Mouse (Mus musculus) gastrocnemius, postnatal 25 days (tissue): ENCODE data around the gene Rsph6a. TPM values are rescaled to one million over a fixed set of nuclear protein-coding genes. Genes with fewer than 3 reads are reported as not detected.
A peak's percentile ranks its signal among the peaks of the same experiment; 100 is the strongest.
"Not testable (repeated sequence)": the region's sequence is repeated elsewhere in the genome, so short reads cannot be mapped to it uniquely, and the experiment has no call there.

Experiments used
- DNase-seq: peaks from one replicate; pipeline ENCODE4 v3.0.0; 2022
- total RNA-seq, 2 experiments: library from RNA; stranded (reverse); gene quantifications; 1 replicate in 1 of 2; 2 replicates in 1 of 2; pipeline ENCODE4 v1.2.3; 2021

The Rsph6a gene
- total RNA-seq, 2 experiments from 2014 or later = not detected

DNA sequence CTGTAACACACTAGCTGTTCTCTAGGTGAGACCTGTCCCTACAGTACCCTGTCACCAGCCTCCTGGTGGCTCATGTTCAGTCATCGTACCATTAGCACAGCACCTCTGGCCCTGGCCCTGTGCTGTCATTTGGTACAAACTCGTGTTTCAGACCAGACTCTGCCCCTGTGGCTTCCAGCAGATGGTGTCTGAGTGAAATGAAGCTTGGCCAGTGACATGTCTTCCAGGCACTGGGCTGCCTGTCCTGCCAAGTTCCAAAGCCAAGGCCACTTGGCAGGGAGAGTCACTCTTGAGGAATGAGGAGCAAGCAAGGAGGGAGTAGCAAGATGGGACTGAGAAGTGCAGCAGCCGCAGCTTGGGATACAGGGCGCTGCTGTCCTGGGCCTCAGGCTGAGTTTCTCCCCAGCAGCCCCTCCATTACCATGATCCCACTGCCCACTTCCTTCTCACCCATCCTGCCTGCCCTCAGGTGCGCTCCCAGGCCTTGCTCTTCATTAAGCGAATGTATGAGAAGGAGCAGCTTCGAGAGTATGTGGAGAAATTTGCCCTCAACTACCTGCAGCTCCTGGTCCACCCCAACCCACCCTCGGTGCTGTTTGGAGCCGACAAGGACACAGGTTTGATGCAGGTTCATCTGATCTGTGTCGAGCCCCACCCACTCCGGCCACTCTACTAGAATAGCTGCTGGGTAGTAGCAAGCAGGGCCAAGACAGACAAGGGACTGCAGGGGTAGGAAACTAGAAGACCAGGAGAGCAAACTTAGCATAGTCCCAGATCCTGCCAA, 8.0 kb upstream of the Rsph6a start:
- DNase-seq = peak; percentile 81

DNA sequence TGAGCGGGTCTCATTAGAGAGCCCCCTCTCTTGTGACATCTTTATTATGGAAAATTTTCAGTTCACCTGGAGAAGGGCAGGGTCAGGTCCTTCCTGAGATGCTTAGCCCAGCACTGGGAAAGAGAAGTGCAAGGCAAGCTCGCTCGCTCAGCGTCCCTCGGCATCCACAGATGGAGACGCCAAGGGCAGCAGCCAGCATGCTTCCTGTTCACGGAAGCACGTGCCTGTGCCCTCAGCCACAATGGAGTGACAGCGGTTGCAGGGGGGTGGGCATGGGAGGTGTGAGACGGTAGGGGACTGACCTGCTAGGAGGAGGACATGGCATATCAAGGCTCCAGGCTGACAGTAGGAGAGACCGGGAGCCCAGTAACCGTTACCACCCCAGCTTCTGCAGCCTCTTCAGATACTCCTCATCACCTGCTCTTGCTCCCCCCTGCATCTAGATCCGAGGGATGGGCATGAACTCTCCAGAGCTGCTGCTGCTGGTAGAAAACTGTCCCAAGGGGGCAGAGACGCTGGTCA, 6.4 kb upstream of the Rsph6a start:
- no peak for DNase-seq

GRCm38 (mm10) chr7:19049252-19049651, 5.2 kb upstream of the Rsph6a start:
- DNase-seq = no peak

GRCm38 (mm10) chr7:19050172-19050571, 4.3 kb upstream of the Rsph6a start:
- no peak for DNase-seq

DNA sequence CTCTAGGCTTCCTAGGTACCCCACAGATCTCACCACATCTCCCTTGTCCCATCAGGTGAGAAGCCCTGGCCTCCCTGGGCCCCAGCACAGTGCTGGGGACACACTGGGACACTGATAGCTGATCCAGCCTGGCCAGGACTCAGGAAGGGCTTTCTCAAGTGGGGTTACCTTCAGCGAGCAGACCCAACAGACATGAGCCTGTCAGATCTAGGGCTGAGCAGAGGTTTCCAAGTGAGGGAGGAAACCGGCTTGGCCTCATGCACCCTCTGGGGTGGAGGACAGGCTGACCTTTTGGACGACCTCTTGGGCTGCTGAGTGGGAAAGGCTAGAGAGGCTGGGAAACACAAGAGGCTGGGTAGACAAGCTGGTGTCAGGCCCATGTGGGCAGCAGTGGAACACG, 3.3 kb upstream of the Rsph6a start:
- DNase-seq = no peak

DNA sequence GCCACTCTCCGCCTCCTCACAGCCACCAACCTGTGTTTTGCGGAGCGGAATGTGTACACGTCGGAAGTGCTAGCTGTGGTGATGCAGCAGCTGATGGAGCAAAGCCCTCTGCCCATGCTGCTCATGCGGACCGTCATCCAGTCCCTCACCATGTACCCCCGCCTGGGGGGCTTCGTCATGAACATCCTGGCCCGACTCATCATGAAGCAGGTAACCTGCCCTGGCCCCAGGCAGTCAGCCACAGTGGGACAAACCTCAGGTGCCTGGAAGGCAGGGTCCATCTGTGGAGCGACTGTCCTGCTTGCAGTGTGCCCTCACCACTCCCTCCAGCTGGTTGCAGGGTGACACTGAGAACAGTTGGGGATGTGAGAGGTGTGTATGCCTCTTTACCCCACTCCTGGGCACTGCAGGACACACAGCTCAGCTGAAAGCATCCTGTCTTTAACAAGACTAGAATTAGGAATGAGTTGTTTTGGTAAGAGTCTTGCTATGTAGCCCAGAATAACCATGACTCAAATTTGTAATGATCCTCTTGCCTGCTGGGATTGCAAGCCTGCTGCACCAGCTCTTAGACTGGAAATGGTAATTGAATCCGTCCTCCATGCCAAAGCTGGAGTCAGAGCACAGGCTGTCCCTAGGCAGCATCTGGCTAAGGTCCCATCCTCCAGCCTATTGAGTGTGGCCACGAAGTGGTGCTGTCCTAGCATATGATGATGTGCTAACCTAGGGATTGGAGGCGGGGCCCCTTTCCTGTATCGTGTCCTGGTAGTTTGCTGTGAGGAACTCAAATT, 1.9 kb upstream of the Rsph6a start:
- DNase-seq = peak; percentile 75

GRCm38 (mm10) chr7:19053136-19053532, 1.4 kb upstream of the Rsph6a start:
- DNase-seq = no peak

- DNase-seq = no peak
These were observed 237 bp downstream of the Rsph6a start for GRCm38 (mm10) chr7:19054777-19055076.

DNA sequence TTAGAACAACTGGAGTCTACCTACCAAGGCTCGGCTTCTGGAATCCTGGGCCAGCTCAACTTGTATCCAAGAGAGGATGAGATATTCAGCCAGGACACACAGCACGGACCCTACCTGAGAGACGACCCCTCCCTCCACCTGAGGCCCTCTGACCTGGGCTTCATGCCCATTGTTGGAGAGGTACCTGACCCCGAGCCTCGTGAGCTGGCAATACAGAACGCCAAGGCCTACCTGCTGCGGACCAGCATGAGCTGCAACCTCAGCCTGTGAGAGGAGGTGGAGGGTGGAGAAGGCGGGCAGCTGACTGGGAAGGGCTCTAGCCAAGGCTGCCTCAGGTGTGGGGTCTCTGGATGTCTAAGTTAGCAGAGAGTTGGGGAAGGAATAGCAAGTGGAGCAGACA, 618 bp downstream of the Rsph6a start:
- DNase-seq = no peak

DNA sequence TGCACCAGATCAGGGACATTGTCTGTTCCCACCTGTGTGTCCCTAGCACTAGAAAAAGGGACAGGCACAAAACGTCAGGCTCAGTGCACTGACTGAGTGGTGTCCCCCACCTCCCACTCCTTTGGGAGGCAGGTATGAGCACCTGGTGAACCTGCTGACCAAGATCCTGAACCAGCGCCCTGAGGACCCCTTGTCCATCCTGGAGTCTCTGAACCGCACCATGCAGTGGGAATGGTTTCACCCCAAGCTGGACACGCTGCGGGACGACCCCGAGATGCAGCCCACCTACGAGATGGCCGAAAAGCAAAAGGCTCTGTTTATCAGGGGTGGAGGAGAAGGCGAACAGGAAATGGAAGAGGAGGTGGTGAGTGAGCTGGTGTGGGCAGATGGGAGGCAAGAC, 2.9 kb downstream of the Rsph6a start:
- DNase-seq = no peak

- DNase-seq = no peak
These were observed 11.4 kb downstream of the Rsph6a start for GRCm38 (mm10) chr7:19065896-19066295.

GRCm38 (mm10) chr7:19067063-19067462, 12.6 kb downstream of the Rsph6a start:
- DNase-seq = no peak

- no peak for DNase-seq
These were observed 13.4 kb downstream of the Rsph6a start for GRCm38 (mm10) chr7:19067935-19068334.

- DNase-seq = no peak
These were observed 14.2 kb downstream of the Rsph6a start for GRCm38 (mm10) chr7:19068707-19069106.

DNA sequence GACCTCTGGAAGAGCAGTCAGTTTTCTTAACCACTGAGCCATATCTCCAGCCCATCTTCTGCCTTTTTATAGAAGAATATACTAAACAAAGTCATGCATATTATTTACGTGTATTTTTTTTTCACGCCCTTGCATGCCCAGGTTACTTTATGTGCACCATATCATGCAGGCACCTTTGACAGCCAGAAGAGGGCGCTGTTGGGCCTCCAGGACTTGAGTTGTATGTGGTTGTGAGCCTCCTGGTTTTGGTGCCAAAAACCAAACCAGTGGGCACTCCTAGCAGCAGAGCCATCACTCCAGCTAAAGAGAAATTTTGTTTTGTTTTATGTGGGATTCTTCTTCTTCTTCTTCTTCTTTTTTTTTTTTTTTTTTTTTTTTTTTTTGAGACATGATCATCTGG, 15.0 kb downstream of the Rsph6a start:
- DNase-seq = no peak

GRCm38 (mm10) chr7:19071024-19071423, 16.5 kb downstream of the Rsph6a start:
- not testable (repeated sequence) for DNase-seq

GRCm38 (mm10) chr7:19073504-19073903, 19.0 kb downstream of the Rsph6a start:
- no peak for DNase-seq

DNA sequence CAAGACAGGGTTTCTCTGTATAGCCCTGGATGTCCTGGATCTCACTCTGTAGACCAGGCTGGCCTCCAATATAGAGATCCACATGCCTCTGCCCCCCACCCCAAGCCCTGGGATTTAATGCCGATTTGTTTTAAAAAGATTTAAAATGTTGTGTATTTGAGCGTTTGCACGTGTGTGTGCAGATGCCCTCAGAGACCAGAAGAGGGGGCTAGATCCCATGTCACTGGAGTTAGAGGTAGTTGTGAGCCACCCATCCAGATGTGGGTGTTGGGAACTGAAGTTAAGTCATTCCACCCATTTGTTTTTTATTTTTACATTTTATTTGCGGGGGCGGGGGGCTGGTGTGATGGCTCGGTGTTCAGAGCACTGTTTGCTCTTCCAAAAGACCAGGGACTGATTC, 20.0 kb downstream of the Rsph6a start:
- DNase-seq = no peak

DNA sequence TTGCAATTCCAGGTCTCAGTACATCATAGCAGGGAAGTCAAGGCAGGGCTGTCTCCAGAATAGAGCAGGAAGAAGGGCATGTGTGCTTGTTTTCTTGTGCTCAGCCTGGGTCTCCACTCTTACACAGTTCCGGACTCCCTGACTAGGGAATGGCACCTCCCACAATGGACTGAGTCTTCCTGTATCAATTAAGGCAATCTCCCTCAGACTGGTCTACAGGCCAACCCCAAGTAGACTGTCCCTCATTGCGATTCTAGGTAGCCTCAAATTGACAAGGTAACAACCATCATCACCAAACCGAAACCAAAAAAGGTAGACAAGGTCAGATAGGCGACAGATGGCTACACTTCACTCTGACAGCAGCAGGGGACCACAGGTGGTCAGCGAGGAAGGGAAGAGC, 20.7 kb downstream of the Rsph6a start:
- DNase-seq = no peak

DNA sequence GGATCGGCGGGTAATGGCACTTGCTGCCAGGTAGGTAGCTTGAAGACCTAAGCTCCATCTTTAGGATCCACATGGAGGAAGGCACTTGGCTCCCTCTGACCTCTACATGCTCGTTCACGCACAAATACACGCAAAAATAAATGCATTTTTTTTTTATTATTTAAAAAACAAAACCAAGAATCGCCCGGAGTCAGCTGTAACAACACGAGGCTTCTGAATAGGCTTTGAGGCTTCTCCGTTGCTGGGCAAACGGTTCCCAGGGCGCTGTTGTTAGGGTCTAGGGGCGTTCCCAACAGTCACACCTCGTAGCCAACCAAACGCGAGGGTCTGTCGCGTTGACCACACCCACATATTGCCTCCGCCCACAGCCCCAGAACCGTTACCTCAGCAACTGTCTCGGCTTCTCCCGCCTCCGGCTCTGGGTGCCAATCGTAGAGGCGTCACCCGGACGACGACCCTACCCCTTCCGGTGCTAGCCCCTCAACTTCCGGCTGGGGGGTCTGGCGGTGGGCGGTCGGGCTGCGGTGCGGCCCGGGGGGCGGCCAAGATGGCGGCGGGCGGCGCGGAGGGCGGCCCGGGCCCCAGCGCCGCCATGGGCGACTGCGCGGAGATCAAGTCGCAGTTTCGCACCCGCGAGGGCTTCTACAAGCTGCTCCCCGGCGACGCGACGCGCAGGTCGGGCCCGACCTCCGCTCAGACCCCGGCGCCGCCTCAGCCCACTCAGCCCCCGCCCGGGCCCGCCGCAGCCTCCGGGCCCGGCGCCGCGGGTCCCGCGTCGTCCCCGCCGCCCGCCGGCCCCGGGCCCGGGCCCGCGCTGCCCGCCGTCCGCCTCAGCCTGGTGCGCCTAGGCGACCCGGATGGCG, 21.5 kb downstream of the Rsph6a start, which contains the start of gene Dmwd:
TSS of gene Dmwd (plus strand) at position 505 of the 863 bp plus-strand sequence.
- peak; percentile 95 for DNase-seq

DNA sequence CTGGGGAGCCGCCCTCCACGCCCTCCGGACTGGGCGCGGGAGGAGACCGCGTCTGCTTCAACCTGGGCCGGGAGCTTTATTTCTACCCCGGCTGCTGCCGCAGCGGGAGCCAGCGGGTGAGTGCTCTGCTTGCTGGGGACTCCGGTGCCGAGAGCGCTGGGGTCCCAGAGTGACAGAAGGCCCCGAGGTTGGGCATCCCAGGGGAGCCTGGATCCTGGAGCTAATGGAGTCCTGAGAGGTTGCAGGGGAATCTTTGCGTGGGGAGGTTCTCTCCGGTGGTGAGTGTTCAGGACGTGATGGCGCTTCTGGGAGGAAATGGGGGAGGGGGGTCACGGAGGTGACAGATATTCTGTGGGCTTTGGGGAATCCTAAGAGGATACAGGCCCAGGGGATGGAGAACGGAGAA, 22.1 kb downstream of the Rsph6a start:
- no peak for DNase-seq

DNA sequence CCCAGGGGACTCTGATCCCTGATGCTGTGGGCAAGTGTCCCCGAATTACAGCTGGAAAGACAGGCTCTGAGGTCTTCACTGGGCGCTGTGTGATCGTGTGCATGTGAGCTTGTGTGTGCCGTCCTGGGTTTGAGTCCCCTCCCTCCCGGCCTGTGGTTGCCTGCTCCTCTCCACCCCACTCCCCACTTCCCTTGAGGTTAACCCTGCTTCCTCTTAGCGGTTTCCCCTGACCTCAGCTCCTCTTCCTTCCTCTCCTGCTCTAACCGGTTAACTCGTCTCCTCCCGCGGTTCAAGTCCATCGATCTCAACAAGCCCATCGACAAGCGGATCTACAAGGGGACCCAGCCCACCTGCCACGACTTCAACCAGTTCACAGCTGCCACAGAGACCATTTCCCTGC, 23.3 kb downstream of the Rsph6a start:
- DNase-seq = peak; percentile 41

- DNase-seq = no peak
These were observed 24.2 kb downstream of the Rsph6a start for GRCm38 (mm10) chr7:19078732-19079131.
